Mouse (Mus musculus) limb, embryonic 14.5 days (tissue): ENCODE measurements around the gene Il22ra1. TPM values are rescaled to one million over a fixed set of nuclear protein-coding genes. Genes with fewer than 3 reads are reported as not detected.

Experiments used
- ATAC-seq: fragments of 200-750 bp; cut with Nextera tagmentation; 2 replicates; pipeline ENCODE4 v1.8.0; 2017; ENCODE audit warnings: low read depth, moderate number of reproducible peaks, moderate TSS enrichment; ENCODE audit not compliant: low FRiP score
- DNase-seq: peaks from one replicate; pipeline ENCODE4 v3.0.0-alpha.2; 2015; ENCODE audit warnings: low spot score
- H3K27ac ChIP-seq: fragments of 300-500 bp; sonication (generic); replicated peaks from 2 replicates; pipeline ENCODE4 v1.5.1; 2014; ENCODE audit warnings: low read depth, mild to moderate bottlenecking, low read length, moderate library complexity, mixed read lengths
- H3K27me3 ChIP-seq: fragments of 300-500 bp; sonication (generic); 2 replicates; pipeline ENCODE4 v1.6.1; 2014; ENCODE audit warnings: low read length, mixed read lengths; ENCODE audit not compliant: control insufficient read depth, insufficient read depth
- H3K36me3 ChIP-seq: fragments of 300-500 bp; sonication (generic); 2 replicates; pipeline ENCODE4 v1.6.1; 2014; ENCODE audit warnings: mild to moderate bottlenecking, low read length, moderate library complexity, mixed read lengths; ENCODE audit not compliant: control insufficient read depth, insufficient read depth
- H3K4me1 ChIP-seq: fragments of 300-500 bp; sonication (generic); 2 replicates; pipeline ENCODE4 v1.6.1; 2014; ENCODE audit warnings: antibody characterized with exemption, low read length, mixed read lengths; ENCODE audit not compliant: control insufficient read depth, insufficient read depth
- H3K4me2 ChIP-seq: fragments of 300-500 bp; sonication (generic); replicated peaks from 2 replicates; pipeline ENCODE4 v1.6.1; 2014; ENCODE audit warnings: low read depth, mild to moderate bottlenecking, low read length, moderate library complexity; ENCODE audit not compliant: severe bottlenecking
- H3K4me3 ChIP-seq: fragments of 300-500 bp; sonication (generic); replicated peaks from 2 replicates; pipeline ENCODE4 v1.5.1; 2014; ENCODE audit warnings: low read length
- H3K9ac ChIP-seq: fragments of 300-500 bp; sonication (generic); 2 replicates; pipeline ENCODE4 v1.6.1; 2014; ENCODE audit warnings: mild to moderate bottlenecking, low read depth, low read length, moderate library complexity; ENCODE audit not compliant: severe bottlenecking
- H3K9me3 ChIP-seq: fragments of 300-500 bp; sonication (generic); 2 replicates; pipeline ENCODE4 v1.6.1; 2016; ENCODE audit warnings: low read length; ENCODE audit not compliant: control insufficient read depth
- POLR2A ChIP-seq: fragments of 200-500 bp; IDR thresholded peaks from 2 replicates; pipeline ENCODE4 v1.8.0; 2012; ENCODE audit warnings: inconsistent platforms, mild to moderate bottlenecking, moderate library complexity, borderline replicate concordance; ENCODE audit not compliant: insufficient read depth, insufficient read length; ENCODE audit errors: extremely low read depth
- WGBS: fragments of 180-500 bp; shearing (Covaris S2); extraction: QIAGEN DNeasy Blood & Tissue Kit; methylation state at CpG from one replicate; pipeline ENCODE4 v1.1.7; 2014; 5-methylcytosine and 5-hydroxymethylcytosine counted together
- polyA plus RNA-seq, 2 experiments: library from polyadenylated mRNA; depleted of rRNA in 1 of 2; stranded (reverse) in 1 of 2; unstranded in 1 of 2; fragments of >200 nt; fragmentation: Nextera tagmentation in 1 of 2; extraction: Ambion mirVana in 1 of 2; gene quantifications; 2 replicates each; pipeline versions ENCODE4 v1.2.1 to v1.2.3; 2012 to 2014

Il22ra1 gene
- polyA plus RNA-seq, 2 experiments: 1.2 TPM

DNA sequence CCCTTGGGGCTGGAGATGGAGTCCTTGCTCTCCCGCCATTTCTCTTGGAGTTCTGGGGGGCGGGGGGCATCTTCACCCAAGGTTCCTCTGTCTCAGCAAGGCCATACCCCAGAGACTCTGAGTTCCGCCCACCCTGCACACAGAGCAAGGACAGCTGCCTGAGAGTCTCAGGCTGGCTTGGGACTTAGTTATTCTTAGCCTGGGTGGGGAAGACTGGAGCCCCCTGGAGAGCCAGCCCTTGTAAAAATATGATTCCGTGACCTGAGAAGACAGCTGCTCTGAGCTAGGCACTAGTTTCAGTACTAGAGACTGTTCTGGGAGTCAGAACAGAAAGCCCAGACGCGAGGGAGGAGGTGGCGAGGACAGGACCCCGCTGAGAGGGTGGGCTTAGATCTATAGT is 37.7 kb downstream of the Il22ra1 start:
- ATAC-seq (peak; percentile 57), DNase-seq (peak; percentile 11)
- peaks cover 9% of the 10 kb centered on the region; the same call in 1 of the 2 replicates for H3K4me1 ChIP-seq
- H3K36me3 ChIP-seq: no peaks in the 10 kb centered on the region
- H3K4me3 ChIP-seq: no peak overlapping the region
- H3K27ac ChIP-seq: no peak overlapping the region
- H3K4me2 ChIP-seq: no peak overlapping the region
- 58% methylated on average over 8 of the region's 8 CpGs for WGBS
- no peak for TF ChIP-seq POLR2A
- no peaks in the 10 kb centered on the region for H3K9me3 ChIP-seq
- no peaks in the 10 kb centered on the region for H3K27me3 ChIP-seq
- no peak overlapping the region for H3K9ac ChIP-seq

DNA sequence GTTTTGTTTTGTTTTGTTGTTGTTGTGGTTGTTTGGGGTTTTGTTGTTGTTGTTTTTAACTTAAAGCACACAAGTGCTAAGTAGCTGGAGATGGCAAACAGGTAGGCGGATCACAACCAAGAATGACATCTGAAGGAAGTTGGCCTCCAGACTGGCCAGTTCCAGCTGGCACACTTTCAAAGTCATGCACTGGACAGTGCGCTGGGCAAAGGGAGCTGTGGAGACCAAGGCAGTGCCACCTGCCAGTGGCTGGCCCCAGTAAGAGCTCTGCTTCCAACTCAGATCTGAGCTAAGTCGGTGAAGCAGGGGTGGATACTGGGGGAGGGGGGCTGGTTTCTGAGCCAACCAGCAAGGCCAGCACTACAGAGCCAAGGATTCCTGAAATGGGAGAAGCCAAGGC is 39.0 kb downstream of the Il22ra1 start:
- Histone ChIP-seq H3K9me3 (no peaks in the 10 kb centered on the region), H3K27me3 (no peaks in the 10 kb centered on the region), H3K27ac (no peak overlapping the region), H3K4me1 (peaks cover 6% of the 10 kb centered on the region; the same call in 1 of the 2 replicates), H3K4me2 (no peak overlapping the region), H3K9ac (no peak overlapping the region; the same call in 1 of the 2 replicates), H3K4me3 (no peak overlapping the region), H3K36me3 (no peaks in the 10 kb centered on the region)
- DNase-seq (no peak), ATAC-seq (no peak)
- WGBS: 80% methylated on average over 3 of the region's 3 CpGs
- no peak for TF ChIP-seq POLR2A

DNA sequence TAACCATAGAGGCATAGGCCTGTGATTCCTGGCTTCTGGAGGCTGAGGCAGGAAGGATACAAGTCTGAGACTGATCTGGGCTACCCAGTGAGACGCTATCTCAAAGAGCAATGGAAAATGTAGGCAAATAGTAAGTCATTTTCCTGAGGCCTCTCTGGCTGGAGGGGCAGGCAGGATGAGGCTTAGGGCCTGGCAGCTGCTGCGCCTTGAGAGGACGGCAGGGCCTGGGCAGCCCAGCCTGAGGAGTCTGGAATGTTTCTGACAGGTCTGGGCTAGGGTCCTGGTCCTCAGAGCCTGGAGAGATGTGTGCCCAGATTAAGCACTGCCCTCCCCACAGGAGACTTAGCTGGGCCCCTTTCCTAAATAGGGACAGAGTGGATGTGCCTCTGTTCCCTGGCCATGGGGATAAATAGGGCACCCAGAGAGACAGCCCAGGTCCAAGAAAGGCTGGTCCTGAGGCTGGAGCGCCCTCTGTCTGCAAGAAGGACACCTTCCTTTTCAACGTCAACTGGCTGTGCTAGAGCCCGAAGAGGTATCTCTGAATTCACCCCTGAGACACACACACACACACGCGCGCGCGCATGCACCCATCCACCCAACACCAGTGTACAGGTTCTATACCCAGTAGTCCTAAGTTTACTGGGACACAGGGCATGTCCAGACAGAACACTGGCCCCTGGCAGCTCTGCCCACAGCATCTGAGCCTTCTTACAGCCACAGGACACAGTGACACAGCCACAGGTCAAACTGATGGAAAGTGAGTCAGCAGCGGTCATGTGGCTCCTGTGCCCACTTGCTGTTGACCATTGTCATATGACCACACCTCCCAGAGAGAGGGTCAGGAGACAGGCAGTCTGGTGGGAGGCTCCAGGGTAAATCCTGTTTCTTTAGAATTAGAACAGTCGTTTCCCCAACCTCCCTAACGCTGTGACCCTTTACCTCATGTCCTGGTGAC is 40.9 kb downstream of the Il22ra1 start:
- H3K9ac ChIP-seq: no peak overlapping the region
- H3K9me3 ChIP-seq: no peaks in the 10 kb centered on the region
- H3K27ac ChIP-seq: no peak overlapping the region
- TF ChIP-seq POLR2A: no peak
- H3K4me3 ChIP-seq: no peak overlapping the region
- H3K36me3 ChIP-seq: no peaks in the 10 kb centered on the region
- no peak for ATAC-seq
- no peak for DNase-seq
- 67% methylated on average over 14 of the region's 14 CpGs for WGBS
- H3K27me3 ChIP-seq: no peaks in the 10 kb centered on the region
- no peak overlapping the region for H3K4me2 ChIP-seq
- H3K4me1 ChIP-seq: no peaks in the 10 kb centered on the region

DNA sequence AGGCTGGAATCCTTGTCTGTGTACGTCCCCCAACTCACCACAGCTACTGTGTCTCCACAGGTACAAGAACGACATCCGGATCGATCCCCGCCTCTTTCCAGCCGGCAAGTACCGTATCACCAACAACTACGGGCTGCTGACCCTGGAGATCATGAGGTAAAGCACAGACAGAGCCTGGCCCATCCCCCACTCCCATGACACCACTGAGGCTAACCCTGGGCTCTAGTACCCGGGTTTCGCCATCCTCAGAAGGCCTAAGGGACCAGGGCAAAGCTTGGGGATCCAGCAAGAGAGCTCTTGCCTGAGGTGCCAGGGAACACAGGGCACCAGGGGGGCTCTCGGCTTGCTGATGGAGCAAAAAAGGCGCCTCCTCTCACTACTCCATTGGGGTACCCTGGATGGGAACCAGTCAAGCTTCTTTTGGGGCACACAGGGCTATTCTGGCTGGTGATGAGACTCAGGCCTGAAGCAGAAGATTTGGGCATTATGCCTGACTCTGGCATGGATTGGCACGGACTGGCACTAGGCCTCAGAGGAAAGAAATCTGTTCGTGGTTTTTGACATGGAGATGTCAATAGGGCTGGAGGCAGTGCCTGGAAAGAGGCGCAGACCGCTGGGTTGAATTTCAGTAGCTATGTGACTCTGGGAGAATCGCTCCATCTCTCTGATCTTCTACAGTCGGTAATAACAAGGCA is 42.8 kb downstream of the Il22ra1 start:
- WGBS: 86% methylated on average over 18 of the region's 18 CpGs
- H3K27ac ChIP-seq: no peak overlapping the region
- no peaks in the 10 kb centered on the region for H3K4me1 ChIP-seq
- no peaks in the 10 kb centered on the region for H3K9me3 ChIP-seq
- no peak overlapping the region for H3K9ac ChIP-seq
- no peak overlapping the region for H3K4me3 ChIP-seq
- no peak overlapping the region for H3K4me2 ChIP-seq
- no peaks in the 10 kb centered on the region for H3K27me3 ChIP-seq
- TF ChIP-seq POLR2A: no peak
- DNase-seq (no peak), ATAC-seq (no peak)
- H3K36me3 ChIP-seq: no peaks in the 10 kb centered on the region

DNA sequence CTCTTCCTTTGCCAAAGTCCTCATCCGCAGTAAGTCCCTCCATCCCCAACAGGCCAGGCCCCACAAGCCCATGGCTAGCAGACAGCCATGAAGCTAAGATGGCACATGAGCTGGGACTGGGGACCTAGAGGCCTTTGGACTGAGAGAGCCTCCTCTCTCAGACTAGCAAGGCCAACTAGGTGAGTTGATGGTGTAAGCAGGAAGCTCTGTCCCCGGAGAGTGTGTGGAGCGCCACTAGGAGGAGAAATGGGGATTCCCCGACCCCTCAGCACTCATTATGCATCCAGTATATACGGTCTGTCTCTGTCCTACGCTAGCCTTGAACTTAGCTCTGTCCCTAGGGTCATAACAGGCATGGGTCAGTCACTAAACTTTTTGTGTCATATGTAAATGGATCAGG is 43.6 kb downstream of the Il22ra1 start:
- Histone ChIP-seq H3K9ac (no peak overlapping the region), H3K4me2 (no peak overlapping the region), H3K36me3 (no peaks in the 10 kb centered on the region), H3K27me3 (no peaks in the 10 kb centered on the region), H3K4me3 (no peak overlapping the region), H3K27ac (no peak overlapping the region), H3K4me1 (no peaks in the 10 kb centered on the region), H3K9me3 (no peaks in the 10 kb centered on the region)
- ATAC-seq (no peak), DNase-seq (no peak)
- TF ChIP-seq POLR2A: no peak
- 79% methylated on average over 6 of the region's 6 CpGs for WGBS
